Mouse (Mus musculus) midbrain, embryonic 11.5 days (tissue): ENCODE measurements around the gene Phf20. TPM values are rescaled to one million over a fixed set of nuclear protein-coding genes. Genes with fewer than 3 reads are reported as not detected.

Experiments
- ATAC-seq: fragments of 200-750 bp; cut with Nextera tagmentation; 2 replicates; pipeline ENCODE4 v1.8.0; 2017; ENCODE audit warnings: moderate TSS enrichment, moderate library complexity; ENCODE audit not compliant: low FRiP score
- DNase-seq: peaks from one replicate; pipeline ENCODE4 v3.0.0; 2015; ENCODE audit warnings: low spot score; ENCODE audit errors: missing footprints
- H3K27ac ChIP-seq: fragments of 300-500 bp; sonication (generic); 2 replicates; pipeline ENCODE4 v1.5.1; 2014; ENCODE audit warnings: low read depth, low read length
- H3K27me3 ChIP-seq: fragments of 300-500 bp; sonication (generic); 2 replicates; pipeline ENCODE4 v1.6.1; 2014; ENCODE audit warnings: mild to moderate bottlenecking, low read length, moderate library complexity, mixed read lengths; ENCODE audit not compliant: control insufficient read depth, insufficient read depth
- H3K36me3 ChIP-seq: fragments of 300-500 bp; sonication (generic); 2 replicates; pipeline ENCODE4 v1.6.1; 2014; ENCODE audit warnings: mild to moderate bottlenecking, low read length, moderate library complexity, mixed read lengths; ENCODE audit not compliant: control insufficient read depth, insufficient read depth
- H3K4me1 ChIP-seq: fragments of 300-500 bp; sonication (generic); 2 replicates; pipeline ENCODE4 v1.6.1; 2014; ENCODE audit warnings: low read length; ENCODE audit not compliant: control insufficient read depth, insufficient read depth
- H3K4me2 ChIP-seq: fragments of 300-500 bp; sonication (generic); 2 replicates; pipeline ENCODE4 v1.6.1; 2014; ENCODE audit warnings: mild to moderate bottlenecking, moderate library complexity
- H3K4me3 ChIP-seq: fragments of 300-500 bp; sonication (generic); 2 replicates; pipeline ENCODE4 v1.5.1; 2014; ENCODE audit warnings: low read depth, low read length
- H3K9ac ChIP-seq: fragments of 300-500 bp; sonication (generic); 2 replicates; pipeline ENCODE4 v1.6.1; 2014; ENCODE audit warnings: low read length
- H3K9me3 ChIP-seq: fragments of 300-500 bp; sonication (generic); 2 replicates; pipeline ENCODE4 v1.6.1; 2016; ENCODE audit warnings: low read length; ENCODE audit not compliant: control insufficient read depth
- WGBS: fragments of 180-500 bp; shearing (Covaris S2); extraction: QIAGEN DNeasy Blood & Tissue Kit; methylation state at CpG from one replicate; pipeline ENCODE4 v1.1.7; 2014; 5-methylcytosine and 5-hydroxymethylcytosine counted together
- polyA plus RNA-seq: library from polyadenylated mRNA; unstranded; fragments of >200 nt; fragmentation: Nextera tagmentation; extraction: Ambion mirVana; gene quantifications from 2 replicates; pipeline ENCODE4 v1.2.1, GENCODE M21; 2014

The Phf20 gene
- 91.4 and 102 TPM in 2 replicates for polyA plus RNA-seq

- H3K4me3 ChIP-seq = peak within 1 kb of the TSS; percentile 67
Measured at GRCm38 (mm10) chr2:156196302-156197128, at the start of gene Phf20. TSS of gene Phf20 (plus strand) at chr2:156196466.

GRCm38 (mm10) chr2:156147316-156147915 lies 48.9 kb upstream of the Phf20 start:
- Histone ChIP-seq H3K9ac (no peak overlapping the region), H3K9me3 (no peaks in the 10 kb centered on the region), H3K36me3 (peaks cover 10% of the 10 kb centered on the region), H3K27ac (no peak overlapping the region), H3K4me2 (no peak overlapping the region), H3K4me1 (peaks cover 8% of the 10 kb centered on the region), H3K27me3 (no peaks in the 10 kb centered on the region), H3K4me3 (no peak overlapping the region)
- 91% methylated on average over 3 of the region's 3 CpGs for WGBS
- DNase-seq (peak; percentile 87), ATAC-seq (no peak)

More at GRCm38 (mm10) chr2:156196302-156197128, at the start of gene Phf20:
- DNase-seq = peak; percentile 99
- H3K4me1 ChIP-seq = peaks cover 4% of the 10 kb centered on the region
- H3K9ac ChIP-seq = peak within 1 kb of the TSS; percentile 85
- H3K27ac ChIP-seq = peak within 1 kb of the TSS; percentile 89
- H3K4me2 ChIP-seq = peak within 1 kb of the TSS; percentile 56
- ATAC-seq = peak; percentile 97
- H3K9me3 ChIP-seq = no peaks in the 10 kb centered on the region
- under 1% methylated on average over 77 of the region's 88 CpGs for WGBS
- H3K27me3 ChIP-seq = no peaks in the 10 kb centered on the region
- peaks cover 8% of the 10 kb centered on the region; the same call in 1 of the 2 replicates for H3K36me3 ChIP-seq

- Histone ChIP-seq H3K27ac (no peak overlapping the region), H3K9ac (no peak overlapping the region), H3K4me3 (no peak overlapping the region), H3K27me3 (no peaks in the 10 kb centered on the region), H3K4me1 (no peaks in the 10 kb centered on the region), H3K36me3 (peaks cover 17% of the 10 kb centered on the region), H3K9me3 (no peaks in the 10 kb centered on the region), H3K4me2 (no peak overlapping the region)
- DNase-seq (no peak), ATAC-seq (no peak)
Measured at GRCm38 (mm10) chr2:156151538-156151937, 44.7 kb upstream of the Phf20 start.

GRCm38 (mm10) chr2:156165478-156165877 lies 30.8 kb upstream of the Phf20 start:
- H3K36me3 ChIP-seq = peaks cover 34% of the 10 kb centered on the region
- H3K4me3 ChIP-seq = no peak overlapping the region
- H3K9ac ChIP-seq = no peak overlapping the region
- H3K27ac ChIP-seq = no peak overlapping the region
- H3K27me3 ChIP-seq = no peaks in the 10 kb centered on the region
- no peaks in the 10 kb centered on the region for H3K9me3 ChIP-seq
- 98% methylated on average over 1 of the region's 1 CpGs for WGBS
- no peak overlapping the region for H3K4me2 ChIP-seq
- DNase-seq = no peak
- ATAC-seq = no peak
- no peaks in the 10 kb centered on the region for H3K4me1 ChIP-seq

GRCm38 (mm10) chr2:156166557-156166956 lies 29.7 kb upstream of the Phf20 start:
- Histone ChIP-seq H3K4me3 (no peak overlapping the region), H3K9ac (no peak overlapping the region), H3K27me3 (no peaks in the 10 kb centered on the region), H3K27ac (no peak overlapping the region), H3K36me3 (peaks cover 35% of the 10 kb centered on the region), H3K9me3 (no peaks in the 10 kb centered on the region), H3K4me2 (no peak overlapping the region), H3K4me1 (no peaks in the 10 kb centered on the region)
- DNase-seq (peak; percentile 82), ATAC-seq (no peak)
- 97% methylated on average over 5 of the region's 5 CpGs for WGBS

- peaks cover 15% of the 10 kb centered on the region for H3K36me3 ChIP-seq
- ATAC-seq = no peak
- no peak overlapping the region for H3K27ac ChIP-seq
- DNase-seq = no peak
- no peak overlapping the region for H3K4me2 ChIP-seq
- H3K4me1 ChIP-seq = peaks cover 17% of the 10 kb centered on the region
- no peaks in the 10 kb centered on the region for H3K9me3 ChIP-seq
- H3K9ac ChIP-seq = no peak overlapping the region
- H3K27me3 ChIP-seq = no peaks in the 10 kb centered on the region
- 91% methylated on average over 6 of the region's 6 CpGs for WGBS
- H3K4me3 ChIP-seq = no peak overlapping the region
Measured at GRCm38 (mm10) chr2:156177079-156177478, 19.2 kb upstream of the Phf20 start.

- peaks cover 15% of the 10 kb centered on the region for H3K36me3 ChIP-seq
Measured at GRCm38 (mm10) chr2:156177651-156178050, 18.6 kb upstream of the Phf20 start.

GRCm38 (mm10) chr2:156179046-156179795 lies 17.0 kb upstream of the Phf20 start:
- DNase-seq (peak; percentile 97), ATAC-seq (peak; percentile 53)
- Histone ChIP-seq H3K36me3 (peaks cover 12% of the 10 kb centered on the region), H3K27me3 (no peaks in the 10 kb centered on the region), H3K9ac (peak overlapping the region; percentile 100), H3K4me1 (peaks cover 17% of the 10 kb centered on the region), H3K27ac (peak overlapping the region; percentile 89), H3K4me2 (peak overlapping the region; percentile 82), H3K9me3 (no peaks in the 10 kb centered on the region), H3K4me3 (peak overlapping the region; percentile 90)
- WGBS = 2% methylated on average over 47 of the region's 47 CpGs

More at GRCm38 (mm10) chr2:156177651-156178050, 18.6 kb upstream of the Phf20 start:
- H3K9me3 ChIP-seq = no peaks in the 10 kb centered on the region
- no peak overlapping the region for H3K4me3 ChIP-seq
- DNase-seq (no peak), ATAC-seq (no peak)
- 86% methylated on average over 7 of the region's 7 CpGs for WGBS
- H3K9ac ChIP-seq = no peak overlapping the region
- peak overlapping the region; percentile 82 for H3K4me2 ChIP-seq
- no peak overlapping the region for H3K27ac ChIP-seq
- H3K27me3 ChIP-seq = no peaks in the 10 kb centered on the region
- H3K4me1 ChIP-seq = peaks cover 17% of the 10 kb centered on the region

- Histone ChIP-seq H3K27me3 (no peaks in the 10 kb centered on the region), H3K27ac (peak overlapping the region; percentile 89), H3K9me3 (no peaks in the 10 kb centered on the region), H3K36me3 (peaks cover 12% of the 10 kb centered on the region), H3K4me1 (peaks cover 17% of the 10 kb centered on the region), H3K9ac (peak overlapping the region; percentile 100), H3K4me2 (no peak overlapping the region), H3K4me3 (peak overlapping the region; percentile 90)
- DNase-seq (no peak), ATAC-seq (peak; percentile 50)
- 1% methylated on average over 36 of the region's 41 CpGs for WGBS
Measured at GRCm38 (mm10) chr2:156179796-156180093, 16.5 kb upstream of the Phf20 start.
